Mouse (Mus musculus): ENCODE measurements around the gene Bend6. TPM values are rescaled to one million over a fixed set of nuclear protein-coding genes. Genes with fewer than 3 reads are reported as not detected.

Gene Bend6
- 1 to 10 TPM; 3.2 to 4.1 TPM for total RNA-seq (2021)

DNA sequence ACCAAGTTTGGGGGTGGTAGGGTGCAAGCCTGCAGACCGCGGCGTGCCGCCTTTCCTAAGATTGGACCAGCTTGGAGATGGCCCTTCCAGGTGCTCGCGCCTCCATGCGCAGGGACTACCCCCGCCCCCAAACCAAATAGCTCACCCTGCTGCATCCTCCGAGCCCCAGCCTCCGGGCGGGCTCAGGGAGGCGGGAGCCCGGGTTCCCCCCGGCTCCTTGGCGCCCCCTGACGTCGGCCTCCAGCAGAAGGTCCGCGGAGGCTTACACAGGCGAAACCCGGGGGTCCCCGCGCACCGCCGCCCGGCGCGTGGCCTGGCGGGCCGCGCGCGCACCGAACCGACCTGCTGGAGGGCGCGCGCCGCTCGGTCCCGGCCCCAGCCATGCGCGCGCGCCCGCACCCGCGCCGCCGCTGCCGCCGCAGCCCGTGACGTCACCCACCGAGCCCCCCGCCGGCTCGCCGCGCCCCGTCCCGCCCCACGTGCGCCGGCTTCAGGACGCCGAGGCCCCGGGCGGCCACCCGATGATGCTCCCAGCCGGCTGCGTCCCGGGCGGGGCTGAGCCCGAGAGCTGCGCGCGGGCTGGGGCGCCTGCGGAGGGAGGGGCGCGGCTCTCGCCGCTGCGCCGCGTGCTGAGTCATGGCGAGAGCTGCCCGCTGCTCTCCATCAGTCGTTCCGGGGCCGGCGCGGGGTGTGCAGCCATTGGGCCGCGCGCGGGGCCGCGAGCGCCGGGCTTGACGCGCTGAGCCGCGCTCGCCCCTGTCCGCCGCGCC is at the start of gene Bend6:
TSS of gene Bend6 (minus strand) at position 396 of the 770 bp plus-strand sequence.
- intact Hi-C loops (cut with DNase I), result loop anchor here (1.0 to 5.0 kb wide), 2 partner anchors 40 to 57 kb away; no protein-coding TSS in a partner anchor
- peak; percentile 74 to 76 for DNase-seq

DNA sequence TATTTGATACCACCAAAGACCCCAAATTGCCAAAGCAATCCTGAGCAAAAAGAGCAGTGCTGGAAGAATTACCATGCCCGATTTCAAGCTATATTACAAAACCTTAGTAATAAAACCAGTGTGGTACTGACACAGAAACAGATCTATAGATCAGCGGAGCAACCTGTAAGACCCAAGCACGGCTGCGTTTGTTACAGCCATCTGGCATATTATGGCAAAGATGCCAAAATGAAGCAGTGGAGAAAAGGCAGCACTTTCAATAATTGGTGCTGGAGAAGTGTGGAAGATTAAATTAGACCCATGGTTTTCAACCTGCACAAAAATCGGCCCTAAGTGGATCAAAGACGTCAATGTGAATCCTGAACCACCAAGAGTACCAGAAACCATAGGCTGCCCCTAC is 48.0 kb upstream of the Bend6 start:
- no peak for DNase-seq
- intact Hi-C loops (cut with DNase I), result no loop called here

DNA sequence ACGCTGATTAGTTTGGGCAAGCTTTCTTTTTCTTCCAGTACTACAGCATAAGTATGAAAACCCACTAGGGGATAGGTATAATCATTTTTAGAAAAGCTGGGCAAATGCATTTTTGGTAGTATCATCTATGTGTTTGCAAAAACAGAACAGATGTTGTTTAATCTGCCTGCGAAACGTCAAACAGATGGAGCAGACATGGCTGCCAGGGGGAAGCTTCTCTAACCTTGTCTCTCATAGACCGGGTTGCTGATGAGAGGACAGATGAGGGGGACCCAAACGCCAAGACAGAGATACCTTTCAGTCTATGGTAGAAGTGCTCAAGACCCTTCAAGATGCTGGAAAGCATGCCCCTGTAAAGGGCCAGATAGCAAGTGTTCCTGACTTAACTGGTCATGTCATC is 40.9 kb upstream of the Bend6 start:
- intact Hi-C loops (cut with DNase I), result loop anchor here (5.0 kb wide), 1 partner anchor 41 kb away; the partner anchor contains the start of genes Bend6 and Dst
- no peak for DNase-seq

DNA sequence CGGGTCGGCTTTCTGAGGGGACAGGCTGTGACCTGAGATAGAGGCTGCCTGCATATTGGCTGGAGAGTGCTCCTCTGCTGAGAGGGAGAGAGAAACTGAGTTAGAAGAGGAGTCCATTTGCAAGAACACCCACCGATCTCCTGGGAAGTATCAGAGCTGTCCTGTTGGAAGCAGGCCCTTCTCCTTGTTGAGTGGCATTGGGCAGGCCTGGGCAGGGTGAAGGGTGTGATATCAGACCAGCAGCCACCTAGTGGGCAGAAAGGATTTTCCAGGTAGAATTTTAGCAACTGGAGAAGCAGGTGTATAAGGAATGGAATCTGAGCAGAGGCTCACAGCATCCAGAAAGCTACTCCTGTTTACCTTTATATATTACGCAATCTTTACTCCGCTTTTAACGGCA is 40.2 kb upstream of the Bend6 start:
- intact Hi-C loops (cut with DNase I), result loop anchor here (5.0 kb wide), 1 partner anchor 41 kb away; the partner anchor contains the start of genes Bend6 and Dst
- DNase-seq, result peak; percentile 27 to 47

DNA sequence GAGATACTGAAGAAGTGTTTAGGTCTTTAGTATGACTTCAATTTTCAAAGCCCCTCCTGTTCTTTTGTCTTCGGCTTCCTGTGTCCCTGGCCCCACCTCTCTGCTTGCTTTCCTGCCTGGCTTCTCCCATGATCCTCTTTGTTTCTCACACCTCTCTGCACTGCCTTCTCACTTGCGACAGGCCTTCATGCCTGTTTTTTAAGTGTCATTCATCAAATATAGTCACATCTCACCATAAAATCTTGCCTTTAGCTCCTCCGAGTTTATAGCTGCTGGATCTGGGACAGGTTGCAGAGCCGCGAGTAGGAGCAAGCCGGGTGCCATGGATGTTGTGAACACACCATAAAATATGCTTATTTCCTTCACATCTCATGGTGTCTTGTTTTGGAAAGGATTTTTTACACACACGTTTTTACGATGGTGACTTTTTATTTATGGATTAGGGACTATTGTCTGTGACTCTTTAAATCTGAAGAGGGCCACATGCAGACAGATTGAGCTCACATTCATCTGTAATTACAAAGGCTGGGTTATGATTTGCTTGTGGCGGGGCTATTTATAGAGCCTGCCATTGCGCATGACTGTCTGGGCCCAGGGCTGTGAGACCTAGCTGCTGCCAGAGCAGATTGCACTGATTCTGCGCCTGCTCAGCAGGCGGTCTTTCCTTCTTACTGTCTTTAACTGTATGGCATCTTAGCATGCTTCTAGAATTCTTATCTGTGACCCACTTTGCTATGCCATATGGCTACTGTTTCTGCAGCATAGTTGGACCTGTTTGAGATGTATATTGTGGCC is 39.2 kb upstream of the Bend6 start:
- intact Hi-C loops (cut with DNase I), result loop anchor here (5.0 kb wide), 1 partner anchor 39 kb away; the partner anchor contains the start of genes Bend6 and Dst
- DNase-seq, result peak; percentile 66 to 70

DNA sequence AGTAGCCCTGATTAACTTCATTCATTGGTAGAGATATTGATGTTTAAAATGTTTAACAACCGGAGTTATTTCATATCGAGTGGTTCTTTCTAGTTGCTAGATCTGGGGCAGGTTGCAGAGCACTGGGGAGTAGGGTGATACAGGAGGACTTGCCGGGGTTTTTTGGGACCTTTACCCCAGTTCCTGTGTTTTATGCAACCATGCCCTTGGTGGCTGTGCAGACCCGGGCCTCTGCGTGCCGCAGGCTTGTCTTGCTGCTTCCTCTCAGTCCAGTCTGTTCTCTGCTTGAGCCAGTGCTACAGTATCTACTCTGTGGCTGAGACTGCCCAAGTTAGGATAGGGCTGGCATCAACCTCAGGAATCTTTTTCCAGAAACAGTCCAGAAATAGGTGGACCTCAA is 38.1 kb upstream of the Bend6 start:
- intact Hi-C loops (cut with DNase I), result loop anchor here (5.0 kb wide), 1 partner anchor 38 kb away; the partner anchor contains the start of genes Bend6 and Dst
- no peak for DNase-seq

DNA sequence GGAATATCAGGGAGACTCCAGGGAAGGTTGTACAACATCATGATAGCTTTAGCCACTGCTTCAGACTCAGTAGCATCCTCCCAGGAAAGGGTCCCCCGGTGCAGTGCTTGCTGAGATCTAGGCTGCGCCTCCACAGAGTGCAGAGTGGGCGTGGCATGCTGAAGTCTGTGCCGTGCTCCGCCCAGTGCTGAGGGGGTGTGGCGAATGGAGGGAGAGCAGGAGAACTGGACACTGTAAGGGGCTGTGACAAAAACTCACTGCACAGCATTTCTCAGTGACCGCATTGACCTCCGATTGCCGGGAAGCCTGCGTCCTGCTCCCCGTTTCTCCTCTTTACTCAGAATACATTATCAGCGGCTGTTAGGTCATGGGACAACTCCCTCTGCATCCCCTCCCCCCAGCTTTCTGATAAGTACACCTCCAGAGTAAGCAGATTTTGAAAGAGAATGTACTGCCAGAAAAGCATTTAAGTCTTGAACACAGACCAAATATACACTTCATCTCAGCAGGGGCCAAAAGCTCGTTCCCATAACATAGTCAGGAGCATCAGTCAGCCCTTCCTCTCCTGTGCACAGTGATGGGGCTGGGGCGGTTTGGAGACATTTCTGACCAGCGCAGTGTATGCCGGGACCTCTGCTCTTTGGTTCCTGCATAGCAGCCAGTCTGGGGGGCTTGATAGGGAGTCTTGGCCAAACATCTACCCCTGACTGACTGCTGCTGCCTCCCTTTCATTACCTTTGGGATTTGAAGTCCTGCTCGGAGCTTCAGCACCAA is 37.5 kb upstream of the Bend6 start:
- peak; percentile 80 to 83 for DNase-seq
- intact Hi-C loops (cut with DNase I), result loop anchor here (5.0 kb wide), 1 partner anchor 38 kb away; the partner anchor contains the start of genes Bend6 and Dst

DNA sequence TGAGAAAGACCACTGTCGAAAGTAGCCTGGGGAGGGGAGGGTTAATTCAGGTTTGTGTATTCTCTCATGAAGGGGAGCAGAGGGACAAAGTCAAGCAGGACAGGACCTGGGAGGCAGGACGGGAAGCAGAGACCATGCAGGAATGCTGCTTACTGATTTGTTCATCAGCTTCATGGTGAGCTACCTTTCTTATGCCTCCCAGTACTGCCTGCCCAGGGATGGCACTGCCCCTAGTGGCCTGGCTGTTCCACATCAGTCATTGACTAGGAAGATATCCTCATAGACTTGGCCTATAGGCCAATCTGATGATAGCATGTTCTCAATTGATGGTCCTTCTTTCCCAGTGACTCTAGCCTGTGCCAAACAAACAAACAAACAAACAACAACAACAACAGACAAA is 36.3 kb upstream of the Bend6 start:
- intact Hi-C loops (cut with DNase I), result no loop called here
- no peak for DNase-seq

DNA sequence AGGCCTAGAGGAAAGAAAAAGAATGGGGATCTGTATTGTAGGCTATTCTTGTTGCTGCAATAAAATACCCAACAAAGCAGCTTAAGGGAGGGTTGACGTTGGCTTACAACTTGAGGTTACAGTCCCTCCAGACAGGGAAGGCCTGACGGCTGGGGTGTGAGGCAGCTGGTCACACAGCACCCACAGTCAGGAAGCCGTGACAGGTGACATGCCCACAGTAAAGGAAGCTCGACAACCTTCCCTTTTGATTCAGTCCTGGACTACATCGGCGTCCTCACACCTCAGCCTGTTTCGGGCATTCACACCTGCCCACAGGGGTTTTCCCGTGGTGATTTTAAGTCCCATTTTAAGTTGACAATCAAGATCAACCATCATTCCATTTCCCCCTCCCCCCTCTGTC is 35.0 kb upstream of the Bend6 start:
- no peak for DNase-seq
- intact Hi-C loops (cut with DNase I), result no loop called here

DNA sequence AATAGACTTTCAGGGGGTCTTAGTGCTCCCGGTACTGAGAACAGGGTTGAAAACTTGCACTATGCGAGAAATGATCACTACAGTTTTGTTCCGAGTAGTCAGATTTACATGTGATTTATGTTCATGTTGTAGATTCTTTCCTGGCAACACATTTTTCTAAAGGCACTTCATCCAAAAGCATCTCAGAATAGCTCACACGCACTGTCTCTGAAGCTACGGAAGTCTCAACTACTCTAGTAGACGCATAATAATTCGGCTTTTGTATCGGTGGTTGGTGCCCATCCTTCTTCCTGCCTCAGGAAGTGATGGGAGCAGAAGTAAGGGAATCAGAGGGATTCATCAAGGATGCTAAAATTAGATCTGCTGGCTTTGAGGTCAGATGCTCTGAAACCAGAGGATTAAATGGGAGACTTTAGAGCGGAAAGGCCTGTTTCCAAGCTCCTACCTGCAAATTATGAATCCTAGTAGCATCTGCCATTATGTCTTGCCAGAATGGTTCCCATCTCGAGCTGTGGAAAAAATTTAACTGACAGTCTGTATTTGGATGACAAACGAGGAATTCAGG is 32.8 kb upstream of the Bend6 start:
- intact Hi-C loops (cut with DNase I), result no loop called here
- DNase-seq, result no peak

DNA sequence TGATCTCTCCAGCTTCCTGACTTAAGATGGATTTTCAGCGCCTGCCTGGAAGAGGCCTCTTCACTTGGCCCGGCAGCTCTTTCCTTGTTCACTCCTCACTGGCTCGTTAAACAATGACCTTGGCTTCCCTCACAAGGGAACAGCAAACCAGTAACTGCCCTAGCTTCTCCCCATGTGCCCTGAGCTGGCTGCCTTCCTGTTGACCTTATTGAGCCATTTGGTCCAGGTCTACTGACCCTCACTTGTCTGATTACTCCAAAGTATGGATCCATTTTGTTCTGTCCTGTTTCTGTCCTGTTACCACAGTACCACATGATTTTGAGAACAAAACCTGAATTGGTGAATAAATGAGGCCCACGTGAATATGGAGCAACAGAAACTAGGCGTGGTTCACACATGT is 32.2 kb upstream of the Bend6 start:
- DNase-seq, result no peak
- intact Hi-C loops (cut with DNase I), result no loop called here

DNA sequence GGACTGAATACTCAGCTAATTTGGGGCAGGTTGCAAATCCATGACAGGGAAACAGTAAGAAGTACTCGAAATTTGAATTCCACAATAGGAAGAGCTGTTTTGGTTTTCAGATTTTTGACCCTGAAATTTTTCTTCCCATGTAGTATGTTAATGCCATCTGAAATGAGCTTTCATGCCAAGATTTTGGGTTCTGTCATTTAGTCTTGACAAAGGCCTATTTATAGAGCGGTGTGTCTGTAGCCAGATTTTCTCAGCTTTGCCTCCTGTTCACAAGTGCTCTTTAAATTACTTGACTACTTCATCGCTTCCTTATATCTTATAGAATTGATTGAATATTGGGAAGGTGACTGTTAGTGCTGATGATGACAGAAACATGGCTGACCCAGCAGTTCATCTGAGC is 28.3 kb upstream of the Bend6 start:
- intact Hi-C loops (cut with DNase I), result no loop called here
- DNase-seq, result no peak

DNA sequence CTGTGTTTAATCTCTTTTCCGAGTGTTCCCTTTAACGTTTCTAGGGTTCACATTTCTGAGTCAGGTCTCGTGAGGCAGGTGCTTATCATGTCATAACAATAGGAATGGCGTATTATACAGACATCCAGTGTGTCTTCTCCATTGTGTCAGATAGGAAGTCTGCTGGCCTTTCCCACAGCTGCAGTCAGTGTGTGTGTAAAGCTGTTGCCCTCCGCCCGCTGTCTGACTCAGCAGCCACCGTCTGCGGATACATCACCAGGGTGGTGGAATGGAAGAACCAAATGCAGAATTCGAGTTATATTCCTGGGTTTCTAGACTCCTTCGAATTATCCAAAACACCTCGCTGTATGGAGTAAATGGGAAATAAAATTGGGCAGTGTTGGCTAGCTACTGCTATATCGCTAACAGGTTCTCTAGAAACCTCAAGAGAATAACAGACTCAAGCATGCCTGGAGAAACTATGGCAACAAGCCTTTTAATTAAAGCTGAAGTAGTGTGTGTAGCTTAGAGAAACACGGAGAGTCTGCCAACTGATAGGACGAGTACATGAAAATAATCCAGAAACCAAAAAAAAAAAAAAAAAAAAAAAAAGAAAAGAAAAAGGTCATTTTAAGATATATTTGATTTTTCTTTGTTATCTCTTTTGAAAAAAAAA is 25.4 kb upstream of the Bend6 start:
- intact Hi-C loops (cut with DNase I), result no loop called here
- no peak for DNase-seq

DNA sequence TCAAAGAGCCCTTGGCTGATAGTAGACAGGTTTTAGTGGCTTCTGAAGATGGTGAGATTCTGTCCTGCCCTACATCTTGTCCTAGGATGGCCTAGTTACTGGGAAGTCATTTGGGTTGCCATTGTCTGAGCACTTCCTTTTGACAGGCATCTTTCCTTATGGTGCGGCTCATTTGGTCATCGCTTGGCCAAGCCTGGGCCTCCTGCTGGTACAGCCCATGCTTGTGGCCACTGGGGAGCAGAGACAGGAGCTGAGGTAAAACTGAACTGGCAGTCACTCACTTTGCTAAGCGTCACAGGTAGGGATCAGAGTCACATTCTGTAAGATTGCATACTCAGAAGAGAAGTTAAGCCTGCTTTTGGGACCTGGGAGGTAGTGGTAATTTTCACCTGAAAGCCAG is 24.6 kb upstream of the Bend6 start:
- intact Hi-C loops (cut with DNase I), result no loop called here
- DNase-seq, result no peak

DNA sequence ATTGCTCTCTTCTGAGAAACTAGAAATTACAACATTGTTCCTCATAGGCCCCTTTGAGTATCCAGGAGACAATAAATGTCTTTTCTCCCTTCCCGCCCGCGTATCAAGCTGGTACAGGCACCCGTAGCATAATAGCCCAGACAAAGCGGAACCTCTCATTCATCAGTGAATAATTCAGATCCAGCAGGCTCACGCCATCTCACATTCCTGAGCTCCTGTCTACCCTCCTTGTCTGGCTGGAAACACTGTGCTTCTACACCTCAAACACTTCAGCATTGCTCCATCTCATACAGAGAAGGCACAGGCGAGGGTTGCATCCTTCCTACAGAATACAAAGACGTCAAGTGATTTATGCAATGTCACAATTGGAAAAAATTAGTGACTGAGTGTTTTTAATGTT is 24.2 kb upstream of the Bend6 start:
- intact Hi-C loops (cut with DNase I), result no loop called here
- no peak for DNase-seq

DNA sequence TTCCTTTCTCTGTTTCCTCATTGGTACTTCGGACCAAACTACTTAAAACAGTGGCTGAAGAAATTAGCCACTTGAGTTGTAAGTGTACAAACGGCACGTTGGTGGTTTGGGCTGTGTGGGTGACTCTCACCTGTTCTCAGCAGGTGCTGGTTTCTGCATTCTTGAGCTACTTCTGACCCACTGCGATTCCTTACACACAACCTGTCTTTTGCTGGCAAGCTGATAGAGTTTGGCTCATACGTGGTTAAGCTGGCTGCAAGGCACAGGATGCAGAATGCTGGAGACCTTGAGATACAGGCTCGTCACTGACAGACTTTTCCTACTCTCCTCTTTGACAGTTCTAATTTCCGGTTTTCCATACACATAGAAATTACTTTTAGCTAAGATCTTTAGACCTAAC is 19.9 kb upstream of the Bend6 start:
- no peak for DNase-seq
- intact Hi-C loops (cut with DNase I), result no loop called here

DNA sequence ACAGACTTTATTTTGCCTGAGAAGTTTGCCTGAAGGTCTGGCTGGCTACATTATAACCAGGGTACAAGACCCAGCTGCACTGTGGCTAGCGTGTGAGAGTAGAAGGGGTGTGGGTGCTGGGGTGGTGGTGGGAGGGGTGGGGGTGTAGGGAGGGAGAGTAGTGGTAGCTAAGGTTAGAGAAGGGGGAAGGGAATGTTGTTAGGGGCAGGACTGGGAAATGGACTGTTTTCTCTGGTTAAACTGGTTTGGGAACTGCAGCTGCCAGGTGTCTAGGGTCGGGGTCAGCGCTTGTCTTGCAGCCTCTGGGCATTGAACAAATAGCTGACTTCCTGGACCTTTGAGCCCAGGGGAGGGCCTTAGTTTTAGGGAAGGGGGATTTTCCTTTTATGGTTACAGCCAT is 17.7 kb upstream of the Bend6 start:
- no peak for DNase-seq
- intact Hi-C loops (cut with DNase I), result no loop called here

DNA sequence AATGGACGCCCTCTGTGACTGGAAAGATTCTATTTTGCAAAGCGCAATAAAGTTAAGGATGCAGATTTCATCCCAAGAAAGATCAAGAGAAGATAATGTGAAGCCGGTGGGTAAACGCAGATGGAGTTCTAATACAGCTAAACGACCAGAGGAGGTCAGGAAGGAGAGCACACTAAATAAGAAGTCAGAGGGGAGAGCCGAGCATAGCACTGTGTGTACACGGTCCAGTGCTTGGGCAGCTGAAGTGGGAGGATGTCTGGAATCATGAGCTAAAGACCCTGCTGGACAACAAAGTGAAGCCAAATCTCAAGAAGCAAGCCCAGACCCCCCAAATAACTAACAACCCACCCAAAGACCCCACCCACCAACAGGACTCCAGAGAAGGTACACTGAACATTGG is 15.4 kb upstream of the Bend6 start:
- intact Hi-C loops (cut with DNase I), result no loop called here
- DNase-seq, result no peak

DNA sequence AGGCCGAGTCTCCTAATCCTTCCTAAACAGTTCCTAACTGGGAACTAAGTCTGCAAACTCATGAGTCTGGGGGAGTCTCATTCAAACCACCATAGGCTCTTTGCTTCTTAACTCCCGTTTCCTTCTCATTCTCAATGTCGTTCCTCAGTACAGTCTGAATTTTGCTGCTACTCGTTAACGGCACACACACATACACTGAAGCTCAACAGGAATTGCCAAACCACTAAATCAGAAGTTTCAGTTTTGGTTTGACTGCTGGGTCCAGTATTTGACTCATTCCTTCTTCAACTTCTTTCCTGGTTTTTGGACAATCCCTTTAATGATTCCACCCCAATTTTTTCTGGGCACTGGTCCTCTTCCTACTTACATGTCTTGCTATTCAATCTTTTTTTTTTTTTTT is 8.9 kb upstream of the Bend6 start:
- no peak for DNase-seq
- intact Hi-C loops (cut with DNase I), result no loop called here

DNA sequence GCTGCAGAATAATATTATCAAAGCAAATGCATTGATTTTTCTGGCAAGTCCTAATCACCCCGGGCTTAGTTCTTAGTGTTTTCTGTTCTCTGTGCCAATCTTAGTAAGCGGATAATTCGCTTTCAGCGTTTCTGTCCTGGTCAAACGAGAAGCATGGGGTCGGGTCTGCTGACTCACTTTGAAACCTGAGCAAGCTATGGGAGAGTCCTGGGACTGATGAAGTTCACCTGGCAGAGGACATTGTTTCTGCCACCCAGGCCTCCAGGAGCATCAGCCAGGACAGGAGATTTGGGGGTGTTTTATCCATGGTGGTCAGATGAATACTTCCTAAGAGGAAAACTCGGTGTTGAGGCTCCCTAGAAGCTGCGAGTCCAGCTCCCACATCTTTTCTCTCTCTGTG is 4.0 kb upstream of the Bend6 start:
- DNase-seq, result no peak
- intact Hi-C loops (cut with DNase I), result no loop called here
